ENCODE assay signal across 8 mouse cellular contexts in genomic region chr10:127121066-127121477, GRCm38 (mm10). TPM values are rescaled to one million over a fixed set of nuclear protein-coding genes. Genes with fewer than 3 reads are reported as not detected.
DNase-seq lines count a peak whose midpoint lies in the region; ATAC-seq and TF ChIP-seq lines count a peak whose summit lies in the region.

Os9 (minus strand) TSS chr10:127121131.

- peak in 1 of 2 experiments; percentile 75; a peak in 2 of 4 replicates for TF ChIP-seq POLR2A in MEL (IDR thresholded peaks at IDR 0.05; ENCODE audit: control insufficient read depth in 1 of 2, insufficient read depth in 1 of 2, low read depth in 1 of 2, low read length in 2 of 2, poor library complexity in 1 of 2)
- TF ChIP-seq POLR2A in cerebellum, adult 2 months (IDR thresholded peaks at IDR 0.05; ENCODE audit: borderline replicate concordance, insufficient read depth, low read length) = peak; percentile 95

- peak within 1 kb of the TSS; percentile 82 to 92 for H3K4me3 ChIP-seq in MEL (ENCODE audit: control insufficient read depth in 1 of 2, insufficient read depth in 1 of 2, low read depth in 2 of 2, low read length in 2 of 2)
- peak within 1 kb of the TSS; percentile 78 for H3K4me3 ChIP-seq in cerebellum, adult 2 months (replicated peaks; ENCODE audit: insufficient read depth, low read depth, low read length)
- H3K4me3 ChIP-seq in forebrain, postnatal 0 days (ENCODE audit: low read depth, low read length) = peak within 1 kb of the TSS; percentile 96
- peak within 1 kb of the TSS; percentile 84 for H3K4me3 ChIP-seq in lung, embryonic 15.5 days

- peak within 1 kb of the TSS; percentile 79 for H3K9ac ChIP-seq in MEL (ENCODE audit: control insufficient read depth, low read depth, low read length, poor library complexity, severe bottlenecking)
- H3K9ac ChIP-seq in forebrain, postnatal 0 days = peak within 1 kb of the TSS; percentile 84
- H3K9ac ChIP-seq in lung, embryonic 15.5 days = peak within 1 kb of the TSS; percentile 77

- peak within 1 kb of the TSS; percentile 65 for H3K27ac ChIP-seq in MEL (ENCODE audit: control insufficient read depth, low read depth, low read length)
- peak within 1 kb of the TSS; percentile 12; the same call in 1 of the 2 replicates for H3K27ac ChIP-seq in cerebellum, adult 2 months (ENCODE audit: insufficient read depth, low read length)
- peak within 1 kb of the TSS; percentile 86 for H3K27ac ChIP-seq in forebrain, postnatal 0 days (ENCODE audit: low read depth, low read length)
- peak within 1 kb of the TSS; percentile 1; the same call in 1 of the 2 replicates for H3K27ac ChIP-seq in lung, embryonic 15.5 days

- ATAC-seq in forebrain, postnatal 0 days = peak; percentile 98
- peak; percentile 98 for ATAC-seq in lung, embryonic 15.5 days (ENCODE audit: borderline replicate concordance, extremely low read depth, low FRiP score, low TSS enrichment)

- H3K9me3 ChIP-seq in MEL (replicated peaks; ENCODE audit: insufficient read depth, low read length) = no peaks in the 10 kb centered on the region
- no peaks in the 10 kb centered on the region for H3K9me3 ChIP-seq in forebrain, postnatal 0 days (ENCODE audit: low read length)
- no peaks in the 10 kb centered on the region for H3K9me3 ChIP-seq in lung, embryonic 15.5 days

- no peaks in the 10 kb centered on the region for H3K27me3 ChIP-seq in MEL (ENCODE audit: control insufficient read depth in 1 of 2, insufficient read depth in 2 of 2, low read length in 2 of 2)
- H3K27me3 ChIP-seq in cerebellum, adult 2 months (ENCODE audit: control insufficient read depth, insufficient read depth, low read length) = no peaks in the 10 kb centered on the region
- no peaks in the 10 kb centered on the region for H3K27me3 ChIP-seq in forebrain, postnatal 0 days (ENCODE audit: insufficient read depth, low read length)
- no peaks in the 10 kb centered on the region for H3K27me3 ChIP-seq in lung, embryonic 15.5 days

- H3K36me3 ChIP-seq in MEL (ENCODE audit: control insufficient read depth in 1 of 2, insufficient read depth in 2 of 2, low read length in 2 of 2) = peaks cover 0 to 17% of the 10 kb centered on the region in 2 experiments; a peak in 2 of 4 replicates
- peaks cover 27% of the 10 kb centered on the region for H3K36me3 ChIP-seq in forebrain, postnatal 0 days (ENCODE audit: insufficient read depth)
- H3K36me3 ChIP-seq in lung, embryonic 15.5 days = peaks cover 20% of the 10 kb centered on the region

- DNase-seq in MEL (ENCODE audit: low read depth, low spot score) = peak; percentile 99
- DNase-seq in cerebellum, adult 2 months = peak; percentile 97 to 99
- peak; percentile 99 for DNase-seq in forebrain, postnatal 0 days
- DNase-seq in heart, postnatal 4 days = peak; percentile 97
- DNase-seq in layer of hippocampus, adult 8-10 months (ENCODE audit: low spot score in 2 of 2) = peak; percentile 97 to 99
- peak; percentile 95 for DNase-seq in ovary, adult 18-20 months (ENCODE audit: low spot score)
- DNase-seq in thymus, postnatal 0 days (ENCODE audit: low spot score) = peak; percentile 97

- peak within 1 kb of the TSS; percentile 94 for H3K4me2 ChIP-seq in forebrain, postnatal 0 days (ENCODE audit: low read depth)
- H3K4me2 ChIP-seq in lung, embryonic 15.5 days = peak within 1 kb of the TSS; percentile 93

- peaks cover 4 to 18% of the 10 kb centered on the region in 2 experiments; a peak in 3 of 4 replicates for H3K4me1 ChIP-seq in MEL (ENCODE audit: control insufficient read depth in 1 of 2, insufficient read depth in 2 of 2, low read length in 2 of 2)
- H3K4me1 ChIP-seq in cerebellum, adult 2 months (ENCODE audit: control insufficient read depth, insufficient read depth, low read length) = peaks cover 3% of the 10 kb centered on the region; the same call in 1 of the 2 replicates
- H3K4me1 ChIP-seq in forebrain, postnatal 0 days (ENCODE audit: insufficient read depth) = peaks cover 23% of the 10 kb centered on the region; the same call in 1 of the 2 replicates
- peaks cover 21% of the 10 kb centered on the region for H3K4me1 ChIP-seq in lung, embryonic 15.5 days

- TF ChIP-seq RAD21 in MEL (IDR thresholded peaks at IDR 0.05; ENCODE audit: low read depth, low read length) = no peak

- no peak for TF ChIP-seq CTCF in MEL (IDR thresholded peaks at IDR 0.05 in 2 of 3, conservative IDR thresholded peaks at IDR 0.05 in 1 of 3; ENCODE audit: control insufficient read depth in 1 of 3, insufficient read depth in 1 of 3, low read depth in 2 of 3, low read length in 3 of 3, poor library complexity in 1 of 3, severe bottlenecking in 1 of 3)
- no peak for TF ChIP-seq CTCF in cerebellum, adult 2 months (IDR thresholded peaks at IDR 0.05; ENCODE audit: borderline replicate concordance, insufficient read depth, low read depth, low read length)
- TF ChIP-seq CTCF in forebrain, postnatal 0 days (IDR thresholded peaks at IDR 0.05; ENCODE audit: low read depth) = peak; percentile 25; the same call in 1 of the 2 replicates

- under 1% methylated on average over 19 of the region's 19 CpGs for WGBS in cerebellum, adult 2 months
- under 1% methylated on average over 19 of the region's 19 CpGs for WGBS in forebrain, postnatal 0 days
- WGBS in lung, embryonic 15.5 days = under 1% methylated on average over 19 of the region's 19 CpGs

- peaks cover 7% of the 10 kb centered on the region for H3K79me2 ChIP-seq in MEL (ENCODE audit: control insufficient read depth, insufficient read depth, low read length, poor library complexity)

- no peak for TF ChIP-seq EP300 in MEL (IDR thresholded peaks at IDR 0.05; ENCODE audit: low read depth in 1 of 2, low read length in 2 of 2)

TF ChIP-seq in MEL, 35 proteins besides CTCF, POLR2A, EP300 and RAD21 (continues in another document):
- TF ChIP-seq MXI1 (IDR thresholded peaks at IDR 0.05; ENCODE audit: low read depth, low read length) (peak; percentile 68; the same call in 1 of the 2 replicates), GABPA (IDR thresholded peaks at IDR 0.05; ENCODE audit: low read depth, low read length) (no peak), RCOR1 (IDR thresholded peaks at IDR 0.05; ENCODE audit: low read depth, low read length) (no peak), BHLHE40 (IDR thresholded peaks at IDR 0.05; ENCODE audit: borderline replicate concordance, low read depth, low read length) (no peak), TAL1 (IDR thresholded peaks at IDR 0.05; ENCODE audit: low read length) (no peak), TCF12 (IDR thresholded peaks at IDR 0.05; ENCODE audit: low read depth, low read length) (no peak), GATA1 (IDR thresholded peaks at IDR 0.05; ENCODE audit: low read depth, low read length) (no peak), CHD2 (IDR thresholded peaks at IDR 0.05; ENCODE audit: low read length) (peak; percentile 92), ETS1 (IDR thresholded peaks at IDR 0.05; ENCODE audit: low read depth, low read length) (peak; percentile 51; the same call in 1 of the 2 replicates), MAZ (IDR thresholded peaks at IDR 0.05; ENCODE audit: low read depth, low read length) (0 out of 2 replicates have a peak, but pooled peaks have one; percentile 28), ZKSCAN1 (IDR thresholded peaks at IDR 0.05; ENCODE audit: low read depth, low read length) (no peak), USF2 (IDR thresholded peaks at IDR 0.05; ENCODE audit: borderline replicate concordance in 1 of 2, insufficient read depth in 1 of 2, low read depth in 1 of 2, low read length in 2 of 2) (no peak), MYB (IDR thresholded peaks at IDR 0.05; ENCODE audit: low read depth, low read length) (no peak), NELFE (IDR thresholded peaks at IDR 0.05; ENCODE audit: low read depth, low read length) (peak; percentile 64), KAT2A (conservative IDR thresholded peaks at IDR 0.05; ENCODE audit: low read depth, low read length) (peak; percentile 90), USF1 (IDR thresholded peaks at IDR 0.05; ENCODE audit: low read depth, low read length) (no peak), UBTF (IDR thresholded peaks at IDR 0.05; ENCODE audit: borderline replicate concordance, insufficient read depth, low read depth, low read length) (no peak), SMC3 (IDR thresholded peaks at IDR 0.05; ENCODE audit: low read depth, low read length) (no peak), MAX (IDR thresholded peaks at IDR 0.05; ENCODE audit: low read length) (no peak), MAFK (IDR thresholded peaks at IDR 0.05; ENCODE audit: borderline replicate concordance, low read depth, low read length) (no peak), MEF2A (IDR thresholded peaks at IDR 0.05; ENCODE audit: extremely low read depth, insufficient replicate concordance, low read depth, low read length, poor library complexity, severe bottlenecking) (no peak), TBP (IDR thresholded peaks at IDR 0.05; ENCODE audit: low read depth, low read length) (peak; percentile 35; the same call in 1 of the 2 replicates), SIN3A (IDR thresholded peaks at IDR 0.05; ENCODE audit: low read length) (peak; percentile 99), ZMIZ1 (IDR thresholded peaks at IDR 0.05; ENCODE audit: low read depth, low read length) (peak; percentile 73; the same call in 1 of the 2 replicates), HCFC1 (IDR thresholded peaks at IDR 0.05; ENCODE audit: low read depth, low read length) (peak; percentile 99), E2F4 (IDR thresholded peaks at IDR 0.05; ENCODE audit: borderline replicate concordance, low read depth, low read length) (no peak), CHD1 (IDR thresholded peaks at IDR 0.05; ENCODE audit: low read depth, low read length) (no peak), NRF1 (IDR thresholded peaks at IDR 0.05; ENCODE audit: insufficient read depth, low read depth, low read length, poor library complexity, severe bottlenecking) (peak; percentile 45; the same call in 1 of the 2 replicates), ZC3H11A (IDR thresholded peaks at IDR 0.05; ENCODE audit: low read depth, low read length) (no peak), ZNF384 (IDR thresholded peaks at IDR 0.05; ENCODE audit: low read depth, low read length) (no peak)

RNA-seq across cellular contexts. Expression of gene Os9, which starts in this region (rescaled TPM):
- total RNA-seq in MEL (2012; rRNA removed) = 41.5 and 42.4 TPM in 2 replicates
- polyA plus RNA-seq in MEL (2012; ENCODE audit: insufficient read depth in 1 of 2, insufficient read length in 2 of 2, low read depth in 1 of 2, low replicate concordance in 2 of 2, missing spikeins in 1 of 2) = 10 to 100 TPM in 1 of 2 experiments, not detected in 1; 60.4 TPM
- polyA plus RNA-seq in cerebellum, adult 2 months (2012; rRNA removed) = 98.9 and 100 TPM in 2 replicates
- 118 and 119 TPM in 2 replicates for total RNA-seq in forebrain, postnatal 0 days (2014; rRNA removed)
- polyA plus RNA-seq in forebrain, postnatal 0 days (2015; fragmentation: Nextera tagmentation; extraction: Ambion mirVana) = 122 TPM in 2 replicates
- total RNA-seq in heart, postnatal 4 days (2021) = 10 to 100 TPM; 33.0 to 35.4 TPM
- 100 to 1,000 TPM in 2 of 4 experiments, 10 to 100 TPM in 2; 98.1 to 120 (median 109) TPM for total RNA-seq in layer of hippocampus, adult 8-10 months (2022)
- 90.1 and 101 TPM in 2 replicates for polyA plus RNA-seq in lung, embryonic 15.5 days (2015; fragmentation: Nextera tagmentation; extraction: Ambion mirVana)
- polyA plus RNA-seq in thymus, postnatal 0 days (2015; fragmentation: Nextera tagmentation; extraction: Ambion mirVana) = 90.9 and 95.4 TPM in 2 replicates

Comparison
In these comparisons a context has a peak if more than half of its experiments do, and no peak if none do; other contexts are left out.
1. Peak in every context shown above with its lines: DNase-seq, ATAC-seq, H3K4me3 ChIP-seq and H3K27ac ChIP-seq.
2. H3K27ac ChIP-seq: peak in every context shown above with its lines; median percentile 86 in forebrain, postnatal 0 days; 65 in MEL; 12 in cerebellum, adult 2 months; 1 in lung, embryonic 15.5 days.